Mouse (Mus musculus) layer of hippocampus, adult 18-20 months (tissue): ENCODE results near the gene B3galt1. TPM values are rescaled to one million over a fixed set of nuclear protein-coding genes. Genes with fewer than 3 reads are reported as not detected.

Source experiments
- DNase-seq, 2 experiments: peaks; one replicate each; pipeline ENCODE4 v3.0.0; 2022; ENCODE audit warnings: low spot score in 2 of 2
- total RNA-seq, 2 experiments: library from RNA; stranded (reverse); gene quantifications; 2 replicates each; pipeline ENCODE4 v1.2.3; 2021

The B3galt1 gene
- total RNA-seq, 2 experiments from 2014 or later: 79.0 to 82.1 TPM

DNA sequence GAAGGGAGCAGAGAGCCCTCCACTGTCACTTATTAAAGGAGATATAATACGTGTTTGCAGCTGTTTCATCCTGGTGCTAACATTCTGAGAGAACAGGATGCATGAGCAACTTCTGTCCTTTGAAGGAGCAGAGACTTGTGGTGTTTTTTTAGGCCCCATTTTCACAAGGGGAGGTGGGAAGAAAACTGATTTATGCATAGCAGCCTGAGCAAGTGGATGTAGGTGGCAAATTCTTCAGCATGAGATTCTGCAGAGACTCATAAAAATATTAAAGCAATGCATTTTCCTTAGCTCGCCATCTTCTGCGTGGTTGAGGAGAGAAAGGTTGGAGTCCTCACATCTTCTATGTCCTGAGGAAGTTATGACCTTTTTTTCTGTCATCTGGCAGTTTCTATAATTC lies 469.0 kb downstream of the B3galt1 start:
- DNase-seq: peak in 1 of 2 experiments; percentile 24

DNA sequence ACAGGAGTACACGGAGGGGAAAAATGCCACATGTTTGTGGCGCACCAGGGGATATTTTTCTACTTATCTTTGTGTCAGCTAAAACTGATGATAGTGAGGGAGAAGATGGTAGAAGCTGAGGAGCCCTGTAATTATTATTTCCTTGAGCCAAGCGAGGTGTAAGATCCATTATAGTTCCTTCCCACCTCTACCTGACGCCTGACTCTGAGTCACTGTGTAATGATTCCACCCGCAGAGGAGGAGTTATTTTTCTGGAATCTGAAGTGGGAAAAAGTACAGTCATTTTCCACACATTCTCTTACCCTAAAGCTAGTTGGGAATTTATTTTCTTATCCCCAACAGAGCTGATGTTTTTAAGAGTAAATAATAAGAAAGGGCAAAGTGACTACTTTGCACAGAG lies 475.1 kb downstream of the B3galt1 start:
- DNase-seq: no peak

DNA sequence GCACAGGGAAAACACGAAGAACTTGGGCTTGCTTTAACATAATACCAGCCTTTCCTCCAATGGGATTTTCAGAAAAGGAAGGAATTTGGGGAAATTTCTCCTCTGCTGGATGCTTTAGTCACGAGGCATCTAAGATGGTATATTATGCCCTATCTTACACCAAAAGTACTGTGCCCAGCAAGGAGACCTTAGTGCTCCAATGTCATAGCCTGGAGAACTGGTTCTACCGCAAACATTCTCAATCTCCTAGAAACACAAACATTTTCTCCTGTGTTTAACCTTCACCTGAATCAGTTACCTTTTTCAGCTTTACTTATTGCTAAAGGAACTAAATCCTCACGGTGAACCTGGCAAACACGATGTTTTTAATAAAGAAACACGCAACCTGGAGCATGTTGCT lies 486.8 kb downstream of the B3galt1 start:
- DNase-seq: no peak

GRCm38 (mm10) chr2:68053243-68053642 lies 487.6 kb downstream of the B3galt1 start:
- no peak for DNase-seq

DNA sequence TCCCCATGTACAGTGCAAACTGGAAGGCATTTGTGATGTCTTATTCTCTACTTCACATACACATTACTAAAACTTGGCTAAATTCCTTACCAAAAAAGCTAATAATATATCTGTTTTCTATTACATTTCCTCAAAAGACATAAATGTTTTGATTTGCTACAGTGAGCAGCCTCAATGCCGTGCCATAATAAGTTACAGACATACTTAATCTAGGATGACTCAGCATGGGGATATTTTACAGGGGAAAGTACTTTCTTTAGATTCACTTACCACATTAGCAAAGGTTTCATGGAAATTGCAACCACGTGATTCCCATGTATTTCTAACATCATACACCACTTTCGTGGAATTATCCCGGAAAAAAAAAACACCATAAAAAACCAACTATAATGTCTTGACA lies 495.7 kb downstream of the B3galt1 start:
- no peak for DNase-seq

DNA sequence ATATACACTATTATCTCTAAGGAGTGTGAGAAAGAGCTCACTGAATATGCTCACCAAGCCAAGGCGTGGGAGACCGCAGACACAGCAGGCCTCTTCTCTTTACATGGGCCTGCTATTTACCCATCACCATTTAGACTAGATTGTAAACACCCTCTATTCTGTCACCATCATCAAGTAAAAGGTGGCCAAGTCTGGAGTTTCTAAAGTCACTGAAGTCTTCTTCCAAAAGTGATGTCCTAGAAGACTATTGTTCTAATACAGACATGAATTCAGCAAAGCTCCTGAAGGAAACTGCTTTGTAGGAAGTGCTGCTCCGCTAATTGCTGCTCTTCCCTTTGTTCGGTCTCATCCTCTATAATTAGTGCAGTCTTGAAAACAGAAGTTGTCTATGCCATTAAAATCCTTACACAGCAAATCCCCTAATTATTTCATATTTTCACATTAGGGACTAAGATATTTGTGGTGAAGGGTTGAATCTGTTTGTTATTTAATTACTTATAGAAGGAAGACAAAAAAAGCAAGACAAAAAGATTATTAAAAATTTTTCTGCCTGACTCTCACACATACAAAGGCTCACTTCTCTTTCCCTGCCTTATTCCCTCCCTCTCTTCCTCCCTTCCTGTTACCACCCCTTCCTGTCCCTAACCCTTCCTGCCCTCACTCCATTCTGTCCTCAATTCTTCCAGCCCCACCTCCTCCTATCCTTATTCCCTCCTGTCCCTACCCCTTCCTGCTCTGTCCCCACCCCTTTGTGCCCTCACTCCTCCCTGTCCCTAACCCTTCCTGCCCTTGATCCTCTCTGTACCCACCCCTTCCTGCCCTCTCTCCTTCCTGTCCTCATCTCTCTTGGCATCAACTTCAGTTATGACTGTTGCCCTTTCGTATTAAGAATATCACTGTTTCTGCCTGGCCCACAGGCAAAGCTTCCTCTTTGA lies 514.0 kb downstream of the B3galt1 start:
- no peak for DNase-seq

DNA sequence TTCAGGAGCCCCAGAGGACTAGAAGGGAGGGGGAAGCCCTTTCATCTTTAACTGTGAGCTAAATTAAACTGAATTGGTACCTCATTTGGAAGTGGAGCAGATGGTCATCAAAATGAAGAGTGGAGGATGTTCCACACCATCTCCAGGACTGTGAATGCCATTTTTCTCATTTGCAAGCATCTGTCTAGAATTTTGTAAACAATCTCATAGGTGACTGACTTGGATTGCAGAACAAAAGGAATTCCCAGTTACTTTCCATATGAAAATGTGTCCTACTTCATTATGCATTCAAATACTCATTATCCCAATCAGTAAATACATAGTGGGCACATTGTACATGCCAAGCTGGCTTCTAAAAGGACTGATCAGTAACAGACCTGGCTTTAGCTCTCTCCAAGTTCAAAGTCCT lies 515.2 kb downstream of the B3galt1 start:
- DNase-seq: no peak

GRCm38 (mm10) chr2:68084483-68084882 lies 518.8 kb downstream of the B3galt1 start:
- no peak for DNase-seq

GRCm38 (mm10) chr2:68086101-68086500 lies 520.4 kb downstream of the B3galt1 start:
- DNase-seq: no peak

DNA sequence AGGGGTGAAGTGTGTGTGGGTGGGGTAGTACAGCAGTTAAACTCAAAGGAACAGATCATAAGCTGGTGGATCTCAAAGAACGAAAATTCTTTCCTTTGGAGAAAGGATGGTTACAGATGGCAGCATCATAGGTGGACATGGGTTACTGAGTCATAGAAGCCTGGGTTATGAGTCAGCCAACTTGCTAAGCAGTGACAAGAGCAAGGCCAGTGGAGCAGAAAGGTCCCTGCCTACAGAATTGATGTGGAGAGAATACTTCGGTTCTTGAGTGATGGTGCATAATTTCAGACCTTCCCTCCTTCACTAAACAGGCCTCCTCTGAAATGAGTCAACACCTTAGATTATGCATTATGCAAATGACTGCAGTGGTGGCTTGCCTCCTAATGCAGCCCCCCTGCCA lies 525.9 kb downstream of the B3galt1 start:
- DNase-seq: no peak

- DNase-seq: no peak
Measured at GRCm38 (mm10) chr2:68104641-68105040, 539.0 kb downstream of the B3galt1 start.

GRCm38 (mm10) chr2:68118076-68118475 lies 552.4 kb downstream of the B3galt1 start:
- DNase-seq: no peak

DNA sequence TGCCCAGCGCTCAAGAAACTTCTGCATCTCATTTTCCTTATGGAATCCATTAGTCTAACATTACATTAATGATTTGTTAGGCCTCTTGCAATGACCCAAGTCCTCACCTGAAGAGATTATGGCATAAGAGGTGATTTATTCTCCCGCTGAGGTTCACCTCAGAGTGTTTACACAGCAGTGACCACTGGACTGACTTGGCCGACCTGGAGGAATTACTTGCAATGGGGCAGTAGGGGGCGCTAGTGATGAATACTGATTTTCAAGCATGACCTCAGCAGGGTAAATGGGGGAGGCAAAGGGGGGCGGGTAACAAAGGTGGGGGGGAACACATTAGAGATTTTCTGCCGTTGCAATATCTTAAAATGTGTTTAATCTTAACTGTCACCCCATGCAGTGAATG lies 559.1 kb downstream of the B3galt1 start:
- no peak for DNase-seq

DNA sequence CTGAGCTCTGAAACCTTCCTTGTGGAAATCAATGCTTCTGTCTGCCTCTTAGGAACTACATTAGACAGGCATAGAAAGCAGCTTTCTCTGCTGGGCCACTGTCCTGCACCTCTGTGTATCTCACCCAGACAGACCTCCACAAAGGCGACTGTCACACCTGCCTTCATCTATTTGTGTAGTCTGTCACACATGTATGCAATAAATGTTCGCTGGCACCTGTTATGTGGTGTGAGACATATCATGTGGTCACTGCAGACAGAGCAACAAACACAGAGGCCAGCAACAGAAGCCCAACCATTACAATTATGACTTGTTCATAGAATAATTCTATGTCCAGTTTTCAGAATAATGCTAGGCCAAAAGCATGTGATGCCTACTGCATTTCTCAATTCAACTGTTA lies 575.4 kb downstream of the B3galt1 start:
- DNase-seq: no peak

- no peak for DNase-seq
Measured at GRCm38 (mm10) chr2:68143292-68143691, 577.6 kb downstream of the B3galt1 start.

DNA sequence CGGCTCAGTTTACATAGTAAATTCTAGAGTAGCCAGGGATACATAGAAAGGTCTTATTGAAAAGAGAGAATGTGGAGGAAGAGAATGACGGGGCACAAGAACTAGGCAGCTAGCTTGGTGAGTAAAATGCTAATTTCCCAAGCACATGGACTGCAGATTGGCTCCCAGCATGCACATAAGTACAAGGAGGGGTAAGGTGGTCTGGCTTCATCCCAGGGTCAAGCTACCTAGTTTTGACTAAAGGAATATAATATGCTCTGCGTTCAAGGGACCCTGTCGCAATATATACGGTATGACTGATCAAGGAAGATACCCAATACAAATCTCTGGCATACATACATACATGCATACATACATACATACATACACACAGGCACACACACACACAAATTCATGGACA lies 594.1 kb downstream of the B3galt1 start:
- DNase-seq: no peak

DNA sequence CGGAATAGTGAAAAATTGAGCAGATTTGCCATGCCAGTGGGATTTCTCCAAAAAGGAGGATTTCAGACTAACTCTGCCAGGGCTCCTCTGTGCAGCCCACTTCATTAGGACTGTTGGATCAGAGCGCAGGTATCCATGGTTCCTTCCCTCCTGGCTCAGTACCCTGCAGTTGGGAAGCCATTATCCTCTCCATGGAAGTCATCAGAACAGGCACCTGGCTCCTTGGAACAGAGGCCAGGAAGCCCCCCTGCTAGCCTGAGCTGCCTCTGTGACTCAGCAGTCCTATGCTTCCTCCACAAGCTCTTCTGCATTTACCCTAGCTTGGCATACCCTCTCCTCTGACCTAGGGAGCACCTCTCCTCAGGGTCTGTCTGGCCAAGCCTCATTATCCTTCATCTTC lies 594.9 kb downstream of the B3galt1 start:
- DNase-seq: no peak

DNA sequence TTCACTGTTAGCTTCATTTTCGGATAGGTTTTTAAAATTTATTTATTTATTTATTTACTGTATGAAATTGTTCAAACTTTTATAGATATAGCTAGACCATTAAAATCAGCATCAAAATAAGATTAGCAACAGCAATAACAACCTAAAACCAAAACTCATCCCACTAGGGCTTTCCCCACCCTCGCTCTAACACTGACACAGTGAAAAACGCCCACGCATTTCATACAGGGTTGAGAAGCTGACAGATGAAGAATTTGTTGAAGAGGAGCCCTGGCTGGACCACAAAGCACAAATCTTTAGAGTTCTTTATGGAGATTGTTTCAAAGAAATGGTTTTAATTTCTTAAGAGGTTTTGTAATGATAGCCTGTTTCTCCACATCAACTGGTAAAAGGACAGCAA lies 596.3 kb downstream of the B3galt1 start:
- peak in 1 of 2 experiments; percentile 29 for DNase-seq

DNA sequence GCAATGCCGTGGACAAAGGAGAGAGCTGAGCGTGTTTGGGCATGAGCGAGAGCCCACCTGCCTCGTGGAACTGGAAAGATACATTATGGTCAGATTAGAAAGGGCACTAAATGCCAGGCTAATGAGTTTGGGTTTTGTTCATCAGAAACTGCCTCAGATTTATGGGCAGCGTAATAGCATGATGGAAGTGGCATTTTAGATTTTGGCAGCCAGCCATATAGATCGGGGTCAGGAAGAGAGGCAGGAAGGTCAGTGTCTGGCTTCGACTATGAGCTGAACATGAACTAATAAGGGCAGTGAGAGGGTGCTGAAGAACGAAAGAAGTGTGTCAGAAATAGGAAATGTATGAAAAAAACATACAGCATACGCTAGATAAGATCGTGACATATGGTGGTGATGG lies 605.6 kb downstream of the B3galt1 start:
- no peak for DNase-seq
